Mouse (Mus musculus): ENCODE measurements around the gene Socs3. TPM values are rescaled to one million over a fixed set of nuclear protein-coding genes. Genes with fewer than 3 reads are reported as not detected.

The Socs3 gene
- polyA plus RNA-seq, 1 experiment from 2014 or later: 2.0 TPM

- H3K36me3 ChIP-seq (ENCODE audit: control insufficient read depth, insufficient read depth, low read length): no peaks in the 10 kb centered on the region
- peaks cover 39 to 53% of the 10 kb centered on the region in 2 experiments for H3K4me1 ChIP-seq (ENCODE audit: control insufficient read depth in 2 of 2, insufficient read depth in 2 of 2, low read length in 2 of 2)
- ATAC-seq (ENCODE audit: insufficient number of reproducible peaks, insufficient read depth, low FRiP score, low read depth): no peak
- 65% methylated on average over 6 of the region's 6 CpGs for WGBS
- H3K9ac ChIP-seq (ENCODE audit: low read length): no peak overlapping the region
- no peak overlapping the region for H3K4me3 ChIP-seq (ENCODE audit: control insufficient read depth in 1 of 2, insufficient read depth in 1 of 2, low read depth in 1 of 2, low read length in 2 of 2)
- no peak overlapping the region for H3K4me2 ChIP-seq (ENCODE audit: low read length)
- no peak overlapping the region for H3K27ac ChIP-seq (replicated peaks in 1 of 2; ENCODE audit: control insufficient read depth in 1 of 2, insufficient read depth in 1 of 2, low read depth in 2 of 2, low read length in 2 of 2)
- H3K9me3 ChIP-seq (ENCODE audit: control insufficient read depth, low read length): no peaks in the 10 kb centered on the region
- peaks cover 33% of the 10 kb centered on the region for H3K27me3 ChIP-seq (ENCODE audit: control insufficient read depth, insufficient read depth, low read length)
These were observed 38.3 kb downstream of the Socs3 start for GRCm38 (mm10) chr11:117931576-117931975.

- Histone ChIP-seq H3K9me3 (ENCODE audit: control insufficient read depth, low read length) (no peaks in the 10 kb centered on the region), H3K36me3 (ENCODE audit: control insufficient read depth, insufficient read depth, low read length) (no peaks in the 10 kb centered on the region), H3K27ac (replicated peaks in 1 of 2; ENCODE audit: control insufficient read depth in 1 of 2, insufficient read depth in 1 of 2, low read depth in 2 of 2, low read length in 2 of 2) (no peak overlapping the region), H3K4me1 (ENCODE audit: control insufficient read depth in 2 of 2, insufficient read depth in 2 of 2, low read length in 2 of 2) (peaks cover 32 to 46% of the 10 kb centered on the region in 2 experiments), H3K9ac (ENCODE audit: low read length) (peak overlapping the region; percentile 61), H3K4me3 (ENCODE audit: control insufficient read depth in 1 of 2, insufficient read depth in 1 of 2, low read depth in 1 of 2, low read length in 2 of 2) (peak overlapping the region; percentile 39), H3K27me3 (ENCODE audit: control insufficient read depth, insufficient read depth, low read length) (peaks cover 33% of the 10 kb centered on the region), H3K4me2 (ENCODE audit: low read length) (peak overlapping the region; percentile 87)
- ATAC-seq (ENCODE audit: insufficient number of reproducible peaks, insufficient read depth, low FRiP score, low read depth): 0 out of 2 replicates have a peak, but pooled peaks have one; percentile 10
- WGBS: 1% methylated on average over 45 of the region's 48 CpGs
These were observed 39.0 kb downstream of the Socs3 start for GRCm38 (mm10) chr11:117930781-117931338.

GRCm38 (mm10) chr11:117925541-117925940 lies 44.3 kb downstream of the Socs3 start:
- Histone ChIP-seq H3K27ac (replicated peaks in 1 of 2; ENCODE audit: control insufficient read depth in 1 of 2, insufficient read depth in 1 of 2, low read depth in 2 of 2, low read length in 2 of 2) (no peak overlapping the region), H3K4me1 (ENCODE audit: control insufficient read depth in 2 of 2, insufficient read depth in 2 of 2, low read length in 2 of 2) (peaks cover under 1% of the 10 kb centered on the region in 2 experiments; a peak in 2 of 4 replicates), H3K4me2 (ENCODE audit: low read length) (no peak overlapping the region), H3K36me3 (ENCODE audit: control insufficient read depth, insufficient read depth, low read length) (no peaks in the 10 kb centered on the region), H3K9me3 (ENCODE audit: control insufficient read depth, low read length) (no peaks in the 10 kb centered on the region), H3K27me3 (ENCODE audit: control insufficient read depth, insufficient read depth, low read length) (peaks cover 18% of the 10 kb centered on the region), H3K4me3 (ENCODE audit: control insufficient read depth in 1 of 2, insufficient read depth in 1 of 2, low read depth in 1 of 2, low read length in 2 of 2) (no peak overlapping the region), H3K9ac (ENCODE audit: low read length) (no peak overlapping the region)
- no peak for ATAC-seq (ENCODE audit: insufficient number of reproducible peaks, insufficient read depth, low FRiP score, low read depth)
- 73% methylated on average over 1 of the region's 1 CpGs for WGBS

DNA sequence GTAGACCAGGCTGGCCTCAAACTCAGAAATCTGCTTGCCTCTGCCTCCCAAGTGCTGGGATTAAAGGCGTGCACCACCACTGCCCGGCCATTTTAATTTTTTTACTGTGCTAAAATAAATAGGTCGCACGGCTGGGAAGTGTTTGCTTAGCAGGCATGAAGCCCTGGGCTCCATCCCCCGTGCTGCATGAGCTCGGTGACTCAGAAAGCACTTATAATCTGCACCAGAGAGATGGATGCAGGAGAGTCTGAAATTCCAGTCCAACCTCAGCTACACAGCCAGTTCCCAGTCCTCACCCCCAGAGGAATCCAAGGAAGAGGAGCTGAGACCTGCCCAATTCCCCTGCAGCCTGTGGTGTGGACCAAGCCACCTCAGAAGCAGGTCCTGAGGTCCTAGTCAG lies 45.4 kb downstream of the Socs3 start:
- H3K27me3 ChIP-seq (ENCODE audit: control insufficient read depth, insufficient read depth, low read length): peaks cover 8% of the 10 kb centered on the region
- H3K9me3 ChIP-seq (ENCODE audit: control insufficient read depth, low read length): no peaks in the 10 kb centered on the region
- H3K36me3 ChIP-seq (ENCODE audit: control insufficient read depth, insufficient read depth, low read length): no peaks in the 10 kb centered on the region
- 63% methylated on average over 6 of the region's 6 CpGs for WGBS
- H3K9ac ChIP-seq (ENCODE audit: low read length): no peak overlapping the region
- H3K27ac ChIP-seq (replicated peaks in 1 of 2; ENCODE audit: control insufficient read depth in 1 of 2, insufficient read depth in 1 of 2, low read depth in 2 of 2, low read length in 2 of 2): no peak overlapping the region
- no peak for ATAC-seq (ENCODE audit: insufficient number of reproducible peaks, insufficient read depth, low FRiP score, low read depth)
- H3K4me3 ChIP-seq (ENCODE audit: control insufficient read depth in 1 of 2, insufficient read depth in 1 of 2, low read depth in 1 of 2, low read length in 2 of 2): no peak overlapping the region
- no peaks in the 10 kb centered on the region for H3K4me1 ChIP-seq (ENCODE audit: control insufficient read depth in 2 of 2, insufficient read depth in 2 of 2, low read length in 2 of 2)
- H3K4me2 ChIP-seq (ENCODE audit: low read length): no peak overlapping the region

DNA sequence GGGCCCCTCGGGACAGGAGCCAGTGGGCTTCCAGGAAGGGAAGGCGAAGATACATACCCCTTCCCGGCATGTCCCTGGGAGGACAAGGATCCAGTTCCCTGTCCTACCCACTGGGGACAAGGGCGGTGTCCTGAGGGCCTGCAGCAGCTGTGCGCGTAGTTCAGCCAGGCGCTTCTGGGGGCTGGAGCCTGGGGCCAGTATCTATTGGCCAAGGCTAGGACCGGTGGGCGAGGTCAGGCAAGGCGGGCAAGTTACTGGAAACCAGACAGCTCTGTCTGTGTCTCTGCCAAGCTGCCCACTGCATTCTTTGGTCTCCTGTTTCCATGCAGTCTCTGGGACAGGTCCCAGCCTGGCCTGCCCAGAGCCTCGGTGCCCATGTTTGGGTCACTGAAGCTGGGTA lies 46.6 kb downstream of the Socs3 start:
- Histone ChIP-seq H3K4me3 (ENCODE audit: control insufficient read depth in 1 of 2, insufficient read depth in 1 of 2, low read depth in 1 of 2, low read length in 2 of 2) (no peak overlapping the region), H3K4me2 (ENCODE audit: low read length) (no peak overlapping the region), H3K36me3 (ENCODE audit: control insufficient read depth, insufficient read depth, low read length) (no peaks in the 10 kb centered on the region), H3K27ac (replicated peaks in 1 of 2; ENCODE audit: control insufficient read depth in 1 of 2, insufficient read depth in 1 of 2, low read depth in 2 of 2, low read length in 2 of 2) (no peak overlapping the region), H3K9me3 (ENCODE audit: control insufficient read depth, low read length) (no peaks in the 10 kb centered on the region), H3K4me1 (ENCODE audit: control insufficient read depth in 2 of 2, insufficient read depth in 2 of 2, low read length in 2 of 2) (no peaks in the 10 kb centered on the region), H3K9ac (ENCODE audit: low read length) (no peak overlapping the region), H3K27me3 (ENCODE audit: control insufficient read depth, insufficient read depth, low read length) (no peaks in the 10 kb centered on the region)
- ATAC-seq (ENCODE audit: insufficient number of reproducible peaks, insufficient read depth, low FRiP score, low read depth): no peak
- 76% methylated on average over 11 of the region's 11 CpGs for WGBS

- no peak overlapping the region for H3K4me2 ChIP-seq (ENCODE audit: low read length)
- no peak overlapping the region for H3K9ac ChIP-seq (ENCODE audit: low read length)
- H3K4me1 ChIP-seq (ENCODE audit: control insufficient read depth in 2 of 2, insufficient read depth in 2 of 2, low read length in 2 of 2): peaks cover 5% of the 10 kb centered on the region in 2 experiments; a peak in 3 of 4 replicates
- ATAC-seq (ENCODE audit: insufficient number of reproducible peaks, insufficient read depth, low FRiP score, low read depth): no peak
- H3K27ac ChIP-seq (replicated peaks in 1 of 2; ENCODE audit: control insufficient read depth in 1 of 2, insufficient read depth in 1 of 2, low read depth in 2 of 2, low read length in 2 of 2): no peak overlapping the region
- no peak overlapping the region for H3K4me3 ChIP-seq (ENCODE audit: control insufficient read depth in 1 of 2, insufficient read depth in 1 of 2, low read depth in 1 of 2, low read length in 2 of 2)
- H3K27me3 ChIP-seq (ENCODE audit: control insufficient read depth, insufficient read depth, low read length): no peaks in the 10 kb centered on the region
- 22% methylated on average over 5 of the region's 5 CpGs for WGBS
- H3K36me3 ChIP-seq (ENCODE audit: control insufficient read depth, insufficient read depth, low read length): no peaks in the 10 kb centered on the region
- H3K9me3 ChIP-seq (ENCODE audit: control insufficient read depth, low read length): peaks cover 10% of the 10 kb centered on the region
These were observed 50.6 kb downstream of the Socs3 start for GRCm38 (mm10) chr11:117919211-117919610.

- Histone ChIP-seq H3K4me1 (ENCODE audit: control insufficient read depth in 2 of 2, insufficient read depth in 2 of 2, low read length in 2 of 2) (peaks cover 6 to 7% of the 10 kb centered on the region in 2 experiments; a peak in 3 of 4 replicates), H3K9me3 (ENCODE audit: control insufficient read depth, low read length) (peaks cover 10% of the 10 kb centered on the region), H3K27me3 (ENCODE audit: control insufficient read depth, insufficient read depth, low read length) (no peaks in the 10 kb centered on the region), H3K4me3 (ENCODE audit: control insufficient read depth in 1 of 2, insufficient read depth in 1 of 2, low read depth in 1 of 2, low read length in 2 of 2) (no peak overlapping the region), H3K4me2 (ENCODE audit: low read length) (no peak overlapping the region), H3K27ac (replicated peaks in 1 of 2; ENCODE audit: control insufficient read depth in 1 of 2, insufficient read depth in 1 of 2, low read depth in 2 of 2, low read length in 2 of 2) (no peak overlapping the region), H3K9ac (ENCODE audit: low read length) (no peak overlapping the region), H3K36me3 (ENCODE audit: control insufficient read depth, insufficient read depth, low read length) (no peaks in the 10 kb centered on the region)
- 87% methylated on average over 11 of the region's 11 CpGs for WGBS
- ATAC-seq (ENCODE audit: insufficient number of reproducible peaks, insufficient read depth, low FRiP score, low read depth): no peak
These were observed 51.3 kb downstream of the Socs3 start for GRCm38 (mm10) chr11:117918541-117918940.

Data from heart, embryonic 14.5 days (tissue).